Mouse (Mus musculus) heart, adult 2 months (tissue): ENCODE results near the gene Zwilch.

Source experiments
- CTCF ChIP-seq: fragments of 200-600 bp; IDR thresholded peaks from 2 replicates; pipeline ENCODE4 v1.8.1; 2022; ENCODE audit warnings: antibody characterized with exemption, mild to moderate bottlenecking, moderate library complexity
- POLR2A ChIP-seq: fragments of 200-500 bp; IDR thresholded peaks from 2 replicates; pipeline ENCODE4 v1.6.1; 2011; ENCODE audit warnings: mild to moderate bottlenecking, low read depth, low read length, control low read depth; ENCODE audit not compliant: insufficient read depth

DNA sequence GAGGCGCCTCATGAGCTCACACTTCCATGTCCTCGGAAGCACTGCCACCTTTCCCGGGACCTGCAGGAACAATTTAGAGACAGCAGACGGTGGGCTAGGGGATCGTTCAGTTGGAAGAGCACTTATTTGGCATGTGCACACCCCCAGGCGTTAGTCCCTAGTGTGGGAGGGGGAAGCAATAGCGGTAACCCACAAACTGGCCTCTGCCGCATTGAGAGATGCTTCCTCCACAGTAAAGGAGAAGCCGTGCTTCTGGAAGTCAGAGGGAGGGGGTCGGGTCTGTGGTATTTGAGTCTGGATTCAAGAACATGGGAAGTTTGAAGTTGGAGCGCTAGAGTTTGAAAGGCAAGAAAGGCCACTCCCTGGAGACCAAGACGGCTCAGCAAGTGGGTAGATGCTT is 46.8 kb downstream of the Zwilch start:
- TF ChIP-seq POLR2A (no peak), CTCF (no peak)
